Mouse (Mus musculus): Measurements from ENCODE around the gene Uchl5. TPM values are rescaled to one million over a fixed set of nuclear protein-coding genes. Genes with fewer than 3 reads are reported as not detected.
A peak's percentile ranks its signal among the peaks of the same experiment; 100 is the strongest.

Gene Uchl5
- total RNA-seq (2014; rRNA removed) (9.2 and 24.9 TPM in 2 replicates), polyA plus RNA-seq (2015; fragmentation: Nextera tagmentation; extraction: Ambion mirVana) (57.6 and 63.0 TPM in 2 replicates)

GRCm38 (mm10) chr1:143776446-143777411, at the start of gene Uchl5, which contains the start of gene Trove2:
TSS of gene Uchl5 (plus strand) at chr1:143777272.
TSS of gene Trove2 (minus strand) at chr1:143777068.
- H3K27me3 ChIP-seq (ENCODE audit: insufficient read depth, low read length) = no peaks in the 10 kb centered on the region
- TF ChIP-seq CTCF (IDR thresholded peaks at IDR 0.05) = peak; percentile 96
- 0 out of 2 replicates have a peak, but pooled peaks cover 3% of the 10 kb centered on the region for H3K36me3 ChIP-seq (ENCODE audit: insufficient read depth, low read length)
- H3K4me1 ChIP-seq (ENCODE audit: insufficient read depth, low read length) = peaks cover 7% of the 10 kb centered on the region; the same call in 1 of the 2 replicates
- WGBS = under 1% methylated on average over 62 of the region's 84 CpGs
- peak; percentile 98 for DNase-seq (ENCODE audit: low spot score)
- H3K4me3 ChIP-seq (ENCODE audit: low read depth, low read length) = peak within 1 kb of the TSS; percentile 88
- H3K9ac ChIP-seq (replicated peaks; ENCODE audit: low read length, poor library complexity, severe bottlenecking) = peak within 1 kb of the TSS; percentile 87
- H3K4me2 ChIP-seq (ENCODE audit: low read depth, low read length, poor library complexity, severe bottlenecking) = peak within 1 kb of the TSS; percentile 96
- no peaks in the 10 kb centered on the region for H3K9me3 ChIP-seq (ENCODE audit: low read length)
- peak within 1 kb of the TSS; percentile 84 for H3K27ac ChIP-seq (ENCODE audit: low read depth, low read length)
- peak; percentile 96 for ATAC-seq (ENCODE audit: low FRiP score)

GRCm38 (mm10) chr1:143727701-143728445, 49.2 kb upstream of the Uchl5 start:
- DNase-seq (ENCODE audit: low spot score) (no peak), ATAC-seq (ENCODE audit: low FRiP score) (no peak)
- Histone ChIP-seq H3K27me3 (ENCODE audit: insufficient read depth, low read length) (no peaks in the 10 kb centered on the region), H3K9me3 (ENCODE audit: low read length) (no peaks in the 10 kb centered on the region), H3K9ac (replicated peaks; ENCODE audit: low read length, poor library complexity, severe bottlenecking) (no peak overlapping the region), H3K27ac (ENCODE audit: low read depth, low read length) (no peak overlapping the region), H3K4me2 (ENCODE audit: low read depth, low read length, poor library complexity, severe bottlenecking) (no peak overlapping the region), H3K4me1 (ENCODE audit: insufficient read depth, low read length) (no peaks in the 10 kb centered on the region), H3K4me3 (ENCODE audit: low read depth, low read length) (no peak overlapping the region), H3K36me3 (ENCODE audit: insufficient read depth, low read length) (no peaks in the 10 kb centered on the region)
- WGBS = 86% methylated on average over 9 of the region's 9 CpGs
- TF ChIP-seq CTCF (IDR thresholded peaks at IDR 0.05) = no peak

GRCm38 (mm10) chr1:143730899-143731298, 46.2 kb upstream of the Uchl5 start:
- H3K9ac ChIP-seq (replicated peaks; ENCODE audit: low read length, poor library complexity, severe bottlenecking) = no peak overlapping the region
- no peak overlapping the region for H3K4me3 ChIP-seq (ENCODE audit: low read depth, low read length)
- no peaks in the 10 kb centered on the region for H3K9me3 ChIP-seq (ENCODE audit: low read length)
- TF ChIP-seq CTCF (IDR thresholded peaks at IDR 0.05) = peak; percentile 59
- H3K27me3 ChIP-seq (ENCODE audit: insufficient read depth, low read length) = no peaks in the 10 kb centered on the region
- WGBS = 85% methylated on average over 2 of the region's 2 CpGs
- DNase-seq (ENCODE audit: low spot score) (peak; percentile 30), ATAC-seq (ENCODE audit: low FRiP score) (no peak)
- H3K4me1 ChIP-seq (ENCODE audit: insufficient read depth, low read length) = no peaks in the 10 kb centered on the region
- H3K36me3 ChIP-seq (ENCODE audit: insufficient read depth, low read length) = no peaks in the 10 kb centered on the region
- H3K27ac ChIP-seq (ENCODE audit: low read depth, low read length) = no peak overlapping the region
- H3K4me2 ChIP-seq (ENCODE audit: low read depth, low read length, poor library complexity, severe bottlenecking) = no peak overlapping the region

- H3K27me3 ChIP-seq (ENCODE audit: insufficient read depth, low read length) = no peaks in the 10 kb centered on the region
- WGBS = 52% methylated on average over 4 of the region's 4 CpGs
- no peak overlapping the region for H3K4me3 ChIP-seq (ENCODE audit: low read depth, low read length)
- no peaks in the 10 kb centered on the region for H3K36me3 ChIP-seq (ENCODE audit: insufficient read depth, low read length)
- no peak overlapping the region for H3K9ac ChIP-seq (replicated peaks; ENCODE audit: low read length, poor library complexity, severe bottlenecking)
- ATAC-seq (ENCODE audit: low FRiP score) (no peak), DNase-seq (ENCODE audit: low spot score) (no peak)
- no peak overlapping the region for H3K4me2 ChIP-seq (ENCODE audit: low read depth, low read length, poor library complexity, severe bottlenecking)
- no peak for TF ChIP-seq CTCF (IDR thresholded peaks at IDR 0.05)
- H3K27ac ChIP-seq (ENCODE audit: low read depth, low read length) = no peak overlapping the region
- H3K4me1 ChIP-seq (ENCODE audit: insufficient read depth, low read length) = no peaks in the 10 kb centered on the region
- no peaks in the 10 kb centered on the region for H3K9me3 ChIP-seq (ENCODE audit: low read length)
These were observed 45.4 kb upstream of the Uchl5 start for GRCm38 (mm10) chr1:143731691-143732090.

GRCm38 (mm10) chr1:143733914-143734410, 43.1 kb upstream of the Uchl5 start:
- Histone ChIP-seq H3K9me3 (ENCODE audit: low read length) (no peaks in the 10 kb centered on the region), H3K4me1 (ENCODE audit: insufficient read depth, low read length) (no peaks in the 10 kb centered on the region), H3K4me3 (ENCODE audit: low read depth, low read length) (no peak overlapping the region), H3K27me3 (ENCODE audit: insufficient read depth, low read length) (no peaks in the 10 kb centered on the region), H3K36me3 (ENCODE audit: insufficient read depth, low read length) (no peaks in the 10 kb centered on the region), H3K27ac (ENCODE audit: low read depth, low read length) (no peak overlapping the region), H3K9ac (replicated peaks; ENCODE audit: low read length, poor library complexity, severe bottlenecking) (no peak overlapping the region), H3K4me2 (ENCODE audit: low read depth, low read length, poor library complexity, severe bottlenecking) (no peak overlapping the region)
- no peak for TF ChIP-seq CTCF (IDR thresholded peaks at IDR 0.05)
- DNase-seq (ENCODE audit: low spot score) (no peak), ATAC-seq (ENCODE audit: low FRiP score) (no peak)
- WGBS = 65% methylated on average over 5 of the region's 5 CpGs

Data from midbrain, postnatal 0 days (tissue).